Mouse (Mus musculus): ENCODE results near the gene Kcnq1.

Gene Kcnq1

DNA sequence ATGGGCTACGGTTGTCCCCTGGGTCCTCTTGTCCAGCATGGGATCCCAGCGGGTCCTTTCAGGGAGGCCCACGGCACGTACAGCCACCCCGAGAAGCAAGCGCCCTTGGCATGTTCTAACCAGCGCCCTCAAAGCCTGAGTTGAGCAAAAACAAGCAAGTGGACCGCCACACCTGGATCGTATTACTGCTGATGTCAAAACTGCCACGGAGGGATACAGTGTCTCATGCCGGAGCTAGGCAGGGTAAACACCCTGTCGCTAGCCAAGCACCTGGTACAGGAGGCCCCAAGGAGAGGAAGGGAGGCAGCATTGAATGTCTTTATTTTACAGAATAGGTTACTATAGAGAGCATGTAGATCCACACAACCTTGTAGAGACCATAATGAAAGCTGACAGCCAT, 310.2 kb downstream of the Kcnq1 start:
- DNase-seq (ENCODE audit: low spot score in 2 of 2), result no peak

DNA sequence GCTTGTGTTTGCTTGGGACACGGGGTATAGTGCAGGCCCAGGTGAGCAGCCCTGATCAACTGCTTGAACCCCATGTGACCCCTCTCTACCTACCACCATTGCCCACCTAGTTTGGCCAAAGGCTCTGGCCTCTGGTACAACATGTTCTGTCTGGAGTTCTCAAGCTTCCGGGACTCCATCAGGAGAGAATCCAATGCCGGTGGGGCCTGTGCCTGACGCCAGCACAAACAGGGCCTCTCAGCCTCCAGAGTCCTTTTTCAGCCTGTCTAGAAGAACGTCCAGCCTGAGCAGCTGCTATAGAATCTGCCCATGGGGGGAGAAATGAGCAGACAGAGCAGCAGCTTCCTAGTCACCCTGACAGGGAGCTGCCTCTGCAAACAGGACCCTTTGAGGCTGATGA, 311.7 kb downstream of the Kcnq1 start:
- no peak for DNase-seq (ENCODE audit: low spot score in 2 of 2)

DNA sequence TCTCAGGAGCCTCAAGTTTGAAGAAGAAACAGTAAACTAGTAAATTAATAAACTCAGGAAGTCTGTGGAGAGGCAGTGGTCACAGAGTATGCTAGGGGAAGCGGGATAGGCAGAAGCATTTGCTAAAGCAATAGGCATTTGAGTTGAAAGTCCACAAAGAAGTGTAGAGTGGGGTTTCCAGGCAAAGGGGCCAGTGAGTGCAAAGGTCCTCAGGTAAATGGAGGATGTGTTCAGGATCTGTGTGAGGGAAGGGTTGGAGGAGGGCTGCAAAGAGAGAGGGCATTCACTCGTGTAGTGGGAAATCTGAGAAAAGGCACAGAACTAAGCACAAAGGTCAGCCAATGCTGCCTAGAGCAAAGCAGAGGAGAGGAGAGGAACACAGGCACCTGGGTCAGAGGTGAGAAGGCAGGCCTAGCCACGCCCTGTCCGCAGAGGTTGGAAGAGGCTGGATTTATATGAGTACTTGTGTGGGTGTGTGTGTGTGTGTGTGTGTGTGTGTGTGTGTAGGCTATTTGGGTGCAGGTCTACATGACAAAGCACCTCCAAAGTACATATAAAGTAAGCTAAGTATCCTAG, 313.5 kb downstream of the Kcnq1 start:
- no peak for DNase-seq (ENCODE audit: low spot score in 2 of 2)

DNA sequence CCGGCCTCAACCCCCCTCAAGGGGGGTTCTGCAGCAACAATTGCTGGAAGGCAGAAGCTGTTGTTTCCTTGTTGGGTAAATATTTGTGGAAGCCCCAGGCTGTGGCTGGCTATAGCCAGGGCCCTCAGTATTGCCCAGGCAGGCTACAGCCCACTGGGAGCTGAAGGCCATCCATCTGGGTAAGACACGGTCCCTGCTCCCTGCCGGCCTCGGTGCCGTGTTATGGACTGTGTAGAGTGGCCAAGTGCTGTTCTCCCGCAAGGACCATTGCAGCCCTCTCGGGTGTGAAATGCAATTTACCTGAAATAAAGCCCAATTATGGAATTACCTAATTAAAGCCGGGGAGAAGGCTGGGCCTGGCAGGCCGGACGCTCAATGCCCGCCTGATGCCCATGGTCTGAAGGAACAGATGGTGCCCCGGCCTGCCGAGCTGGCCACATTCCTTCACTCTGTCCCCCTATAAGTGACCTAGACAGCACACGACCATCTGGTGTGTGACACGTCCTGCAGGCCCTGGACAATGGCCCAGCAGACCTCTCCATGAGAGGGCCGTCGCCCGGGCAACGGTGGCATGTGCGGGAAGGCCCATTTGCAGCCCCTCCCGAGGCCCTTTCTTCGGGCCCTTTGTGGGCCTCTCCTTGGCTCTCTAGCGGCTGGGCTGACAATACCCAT, 322.1 kb downstream of the Kcnq1 start:
- no peak for DNase-seq (ENCODE audit: low spot score in 2 of 2)

DNA sequence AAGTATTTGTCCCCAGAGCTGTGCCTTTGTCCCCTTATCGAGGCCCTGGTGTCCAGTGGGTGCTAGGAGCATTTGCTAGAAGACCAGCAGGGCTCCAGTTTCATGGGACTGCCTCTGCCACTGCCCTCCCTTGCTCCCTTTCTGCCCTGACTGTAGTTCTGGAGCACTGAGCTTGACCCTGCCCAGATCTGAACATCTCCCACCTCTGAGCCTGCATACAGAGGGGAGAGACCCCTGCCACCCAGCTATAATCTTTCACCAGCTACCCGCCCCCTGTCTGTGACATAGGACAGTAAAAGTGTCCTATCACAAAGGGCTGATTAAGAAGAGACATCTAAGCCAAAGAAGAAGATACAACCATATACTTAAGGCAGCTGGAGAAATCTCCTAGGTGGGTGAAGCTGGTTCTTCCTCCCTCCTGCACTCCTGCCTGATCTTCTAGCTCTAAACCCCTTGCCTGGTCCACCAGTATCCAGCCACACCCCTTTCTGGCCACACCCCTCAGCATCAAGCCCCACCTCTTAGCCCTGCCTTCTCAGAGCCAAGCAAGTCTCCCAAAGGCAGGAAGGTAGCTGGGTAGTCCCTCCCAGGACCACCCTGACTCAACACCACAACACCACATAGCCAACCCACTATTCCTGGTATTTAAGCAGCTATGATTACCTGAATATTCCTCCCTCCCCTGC, 322.8 kb downstream of the Kcnq1 start:
- DNase-seq (ENCODE audit: low spot score in 2 of 2), result no peak

DNA sequence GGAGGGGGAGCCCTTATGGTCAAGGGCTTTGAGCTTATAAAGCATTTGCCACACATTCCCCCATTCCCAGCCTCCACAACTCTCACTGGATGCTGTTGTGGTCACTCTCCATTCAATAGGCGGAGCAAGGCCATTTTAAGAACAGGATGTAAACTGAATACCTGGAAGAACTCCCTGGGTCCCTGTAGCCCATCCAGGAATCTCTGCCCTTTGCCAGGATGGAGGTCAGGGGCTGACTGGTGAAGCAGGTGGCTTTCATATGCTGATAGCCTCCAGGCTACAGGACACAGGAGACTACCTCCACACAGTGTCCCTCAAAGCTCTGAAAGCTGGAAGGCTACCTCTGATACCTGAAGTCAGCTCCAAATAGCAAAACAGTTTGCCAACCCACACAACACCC, 326.5 kb downstream of the Kcnq1 start:
- no peak for DNase-seq (ENCODE audit: low spot score in 2 of 2)

DNA sequence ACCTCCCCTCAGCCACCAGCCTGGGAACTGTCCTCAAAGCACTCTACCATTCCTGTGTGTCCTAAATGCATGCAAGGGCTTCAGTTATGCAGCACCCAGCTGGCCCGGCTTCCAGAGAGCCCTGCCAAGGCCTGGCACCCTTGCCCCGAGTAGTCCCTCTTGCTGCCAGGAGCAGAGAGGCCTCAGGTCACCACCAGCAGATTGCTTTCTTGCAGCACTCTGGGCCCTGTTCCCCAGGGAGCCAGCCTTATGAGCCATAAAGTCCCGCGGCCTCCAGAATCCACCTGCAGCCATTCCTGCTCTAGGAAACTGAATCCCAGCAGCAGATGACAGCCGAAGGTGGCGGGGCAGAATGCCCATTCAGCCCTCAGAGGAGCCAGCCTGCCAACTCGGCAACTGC, 327.2 kb downstream of the Kcnq1 start:
- no peak for DNase-seq (ENCODE audit: low spot score in 2 of 2)

DNA sequence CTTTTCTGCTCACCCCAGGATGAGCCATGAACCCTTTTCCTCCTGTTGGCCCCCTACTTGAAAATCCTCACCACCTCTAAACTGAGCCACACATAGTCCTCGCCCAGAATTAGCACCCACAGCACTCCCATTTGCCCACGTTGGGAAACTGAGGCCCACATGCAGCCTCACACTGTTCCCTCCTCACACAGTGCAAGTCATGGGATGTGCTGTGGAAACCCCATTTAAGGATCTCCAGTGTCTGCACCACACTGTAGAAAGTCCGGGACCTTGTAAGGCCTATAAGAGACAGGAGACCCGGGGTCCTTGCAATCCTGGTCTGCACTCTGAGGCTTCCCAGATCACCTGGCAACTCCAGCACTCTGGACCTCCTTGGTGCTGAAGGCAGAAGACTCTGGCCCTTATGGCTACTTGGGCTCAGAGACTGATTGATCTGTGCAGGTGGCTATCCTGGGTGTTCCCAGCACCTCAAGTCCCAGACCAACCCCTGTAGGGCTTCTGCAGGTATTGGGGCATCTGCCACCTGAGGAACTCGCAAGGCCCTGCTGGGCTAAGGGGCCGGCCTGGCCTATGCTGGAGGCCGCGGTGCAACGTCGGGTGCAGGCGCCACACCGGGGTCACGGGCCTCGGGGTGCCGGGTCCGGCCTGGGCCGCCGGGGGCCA, 331.2 kb downstream of the Kcnq1 start:
- DNase-seq (ENCODE audit: low spot score in 2 of 2), result no peak

DNA sequence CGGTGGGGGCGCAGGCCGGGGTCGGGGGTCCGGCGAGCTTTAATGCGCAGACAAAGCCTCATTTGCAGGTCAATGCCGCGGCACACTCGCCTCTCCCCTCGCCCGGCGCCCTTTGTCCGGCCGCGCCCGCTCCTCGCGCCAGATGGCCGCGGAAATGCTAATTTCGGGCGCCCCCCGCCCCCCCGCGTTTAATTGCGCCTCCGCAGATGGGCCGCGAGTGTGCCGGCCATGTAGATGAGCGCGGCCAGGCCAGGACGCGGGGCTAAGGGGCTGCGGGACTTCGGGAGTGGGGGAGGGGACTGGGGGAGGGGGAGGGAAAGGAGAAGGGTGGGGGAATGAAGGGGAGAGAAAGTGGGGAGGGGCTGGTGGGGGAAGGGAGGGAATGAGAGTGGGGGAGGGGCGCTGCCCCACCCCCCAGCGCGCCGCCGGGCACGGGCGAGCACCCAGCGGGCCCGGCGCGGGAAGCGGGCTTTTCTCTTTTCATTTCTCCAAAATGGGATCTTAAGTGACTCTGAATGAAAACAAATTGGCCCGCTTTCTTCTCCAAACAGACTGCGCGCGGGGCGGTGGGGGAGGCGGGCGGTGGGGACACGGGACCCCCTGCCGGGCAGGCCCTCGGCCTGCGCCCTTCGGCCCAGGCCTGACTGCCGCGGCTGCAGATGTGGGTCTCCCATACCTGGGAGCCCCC, 331.9 kb downstream of the Kcnq1 start:
- no peak for DNase-seq (ENCODE audit: low spot score in 2 of 2)

DNA sequence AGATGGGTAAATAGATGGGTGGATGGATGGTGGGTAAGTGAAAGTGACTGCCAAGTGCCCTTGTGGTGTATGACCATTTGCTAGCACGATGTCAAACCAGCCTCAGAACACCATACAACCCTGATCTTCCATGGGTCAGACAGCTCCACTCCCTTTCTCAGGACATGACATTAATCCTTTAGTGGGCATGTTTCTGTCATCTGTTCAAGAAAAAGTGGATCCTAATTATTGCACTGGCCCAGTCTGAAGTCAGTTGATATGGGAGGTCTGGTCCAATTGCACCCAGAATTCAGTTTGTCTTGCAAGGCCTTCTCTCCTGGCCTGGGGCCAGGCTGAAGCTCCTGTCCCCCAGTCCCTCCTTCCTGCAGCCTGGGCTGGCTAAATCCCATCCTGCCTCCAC, 332.8 kb downstream of the Kcnq1 start:
- DNase-seq (ENCODE audit: low spot score in 2 of 2), result no peak

DNA sequence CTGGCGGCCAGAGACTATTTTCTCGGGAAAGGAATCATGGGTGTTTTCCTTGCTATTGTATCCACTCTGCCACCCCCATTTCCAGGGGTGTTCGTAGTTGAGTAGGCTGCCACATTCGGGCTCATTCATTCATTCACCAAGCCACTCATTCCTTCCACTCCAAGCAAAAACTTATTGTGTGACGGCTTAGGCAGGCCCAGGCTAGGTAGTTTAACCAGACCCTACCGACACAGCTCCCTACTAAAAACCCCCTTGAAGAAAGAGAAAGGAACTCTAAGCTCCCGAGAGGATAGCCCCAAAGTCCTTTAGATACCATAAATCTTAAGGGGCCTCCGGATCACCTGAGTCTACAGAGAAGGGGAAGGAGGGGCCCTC, 338.4 kb downstream of the Kcnq1 start:
- DNase-seq (ENCODE audit: low spot score in 2 of 2), result no peak

DNA sequence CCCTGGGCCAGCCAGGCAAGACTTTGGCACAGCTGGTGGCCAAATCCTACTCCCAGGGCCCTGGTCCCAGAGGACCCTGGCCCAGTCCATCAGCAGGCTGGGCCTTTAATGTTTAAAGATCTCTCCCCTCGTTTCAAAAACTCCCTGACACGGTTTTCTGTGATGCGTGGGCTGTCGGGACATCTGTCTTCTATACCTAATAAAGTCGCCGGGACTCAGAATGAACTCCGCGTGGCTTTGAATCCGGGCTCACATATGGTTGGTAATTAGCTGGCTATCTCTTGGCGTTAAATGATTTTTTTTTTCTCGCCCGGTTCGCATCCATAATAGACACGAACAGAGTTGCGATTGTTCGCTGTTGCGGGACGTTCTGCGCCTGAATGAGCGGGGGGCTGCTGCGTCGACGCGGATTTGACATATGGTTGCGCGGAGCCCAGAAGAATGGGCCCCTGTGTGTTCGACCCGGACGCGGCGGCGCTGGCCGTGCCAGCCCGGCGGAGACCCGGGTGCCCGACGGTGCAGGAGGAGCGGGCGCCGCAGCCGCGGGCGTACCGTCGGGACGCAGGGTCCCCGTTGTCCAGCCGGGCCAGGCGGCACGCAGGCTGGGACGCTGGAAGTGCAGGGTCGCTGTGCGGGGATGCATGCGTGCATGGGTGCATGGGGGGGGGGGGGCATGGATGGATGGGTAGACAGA, 338.9 kb downstream of the Kcnq1 start:
- no peak for DNase-seq (ENCODE audit: low spot score in 2 of 2)

DNA sequence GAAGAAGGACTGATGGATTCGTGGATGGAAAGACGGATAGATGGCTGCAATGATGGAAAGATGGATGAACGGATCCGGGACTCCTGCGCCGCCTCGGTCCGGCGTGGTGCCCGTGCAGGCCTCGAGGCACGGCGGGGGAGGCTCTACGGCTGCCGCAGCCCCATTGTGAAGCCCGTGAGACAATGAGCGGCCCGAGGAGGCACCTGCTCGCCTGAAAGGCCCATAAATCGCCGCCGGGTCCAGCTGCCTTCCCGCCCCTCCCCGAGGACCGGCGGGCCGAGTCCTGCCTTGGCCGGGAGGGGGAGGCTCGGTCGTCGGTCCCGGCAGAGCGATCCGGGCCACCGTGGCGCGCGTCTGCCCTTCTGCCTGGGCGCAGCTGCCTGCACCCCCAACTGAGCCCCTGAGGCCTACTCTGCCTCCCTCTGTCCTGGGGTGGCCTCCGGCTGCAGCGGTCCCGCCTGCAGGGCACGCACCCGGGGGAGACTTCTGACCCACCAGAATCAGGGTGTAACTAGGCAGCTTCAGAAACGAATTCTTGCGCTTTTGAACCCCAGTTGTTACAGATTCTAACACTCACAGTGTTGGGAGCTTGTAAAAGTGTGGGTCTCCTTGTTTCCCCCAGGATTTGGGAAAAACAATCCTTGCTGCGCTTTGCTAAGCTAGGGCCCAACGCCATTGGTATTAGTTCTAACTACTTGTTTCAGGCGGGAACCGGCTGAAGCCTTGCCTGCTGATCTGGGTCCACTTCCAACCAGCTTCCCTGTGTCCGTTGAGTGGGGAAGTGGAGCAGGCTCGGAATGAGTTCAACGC, 339.7 kb downstream of the Kcnq1 start:
- no peak for DNase-seq (ENCODE audit: low spot score in 2 of 2)

DNA sequence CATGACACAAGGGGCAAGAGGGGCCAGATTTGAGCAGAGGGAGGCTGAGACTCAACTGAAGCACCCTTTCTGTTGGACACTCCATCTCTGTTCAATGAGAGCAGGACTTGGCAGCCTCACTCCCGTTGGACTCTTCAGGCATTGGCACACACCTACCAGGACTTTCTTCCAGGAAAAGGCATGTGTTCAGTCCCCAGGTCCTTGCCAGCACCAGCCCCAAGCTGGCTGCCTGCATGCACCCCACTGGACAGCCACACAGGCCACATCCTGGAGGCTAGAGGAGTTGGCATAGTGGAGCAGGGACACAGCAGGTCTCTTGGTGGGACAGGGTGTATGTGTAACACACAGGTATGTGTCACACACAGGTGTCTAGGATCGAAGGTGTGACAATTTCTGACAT, 341.0 kb downstream of the Kcnq1 start:
- no peak for DNase-seq (ENCODE audit: low spot score in 2 of 2)

DNA sequence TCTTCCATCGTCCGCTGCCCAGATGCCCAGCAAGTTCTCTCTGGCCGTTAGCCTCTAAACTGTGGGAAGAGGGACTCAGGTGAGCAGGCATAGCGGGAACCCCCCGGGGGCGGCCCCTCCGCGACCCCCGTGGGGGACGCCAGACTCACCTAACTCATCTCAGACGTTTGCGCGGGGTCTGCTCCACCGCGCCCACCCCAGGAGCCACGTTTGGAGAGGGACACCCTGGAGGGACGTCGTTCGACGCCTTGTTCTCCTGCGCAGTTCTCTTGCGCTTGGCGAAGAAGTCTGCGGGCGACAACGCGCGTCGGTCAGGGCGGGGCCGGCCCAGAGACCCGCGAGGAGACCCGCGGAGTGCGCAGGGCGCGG, 352.8 kb downstream of the Kcnq1 start:
- DNase-seq (ENCODE audit: low spot score in 2 of 2), result no peak

DNA sequence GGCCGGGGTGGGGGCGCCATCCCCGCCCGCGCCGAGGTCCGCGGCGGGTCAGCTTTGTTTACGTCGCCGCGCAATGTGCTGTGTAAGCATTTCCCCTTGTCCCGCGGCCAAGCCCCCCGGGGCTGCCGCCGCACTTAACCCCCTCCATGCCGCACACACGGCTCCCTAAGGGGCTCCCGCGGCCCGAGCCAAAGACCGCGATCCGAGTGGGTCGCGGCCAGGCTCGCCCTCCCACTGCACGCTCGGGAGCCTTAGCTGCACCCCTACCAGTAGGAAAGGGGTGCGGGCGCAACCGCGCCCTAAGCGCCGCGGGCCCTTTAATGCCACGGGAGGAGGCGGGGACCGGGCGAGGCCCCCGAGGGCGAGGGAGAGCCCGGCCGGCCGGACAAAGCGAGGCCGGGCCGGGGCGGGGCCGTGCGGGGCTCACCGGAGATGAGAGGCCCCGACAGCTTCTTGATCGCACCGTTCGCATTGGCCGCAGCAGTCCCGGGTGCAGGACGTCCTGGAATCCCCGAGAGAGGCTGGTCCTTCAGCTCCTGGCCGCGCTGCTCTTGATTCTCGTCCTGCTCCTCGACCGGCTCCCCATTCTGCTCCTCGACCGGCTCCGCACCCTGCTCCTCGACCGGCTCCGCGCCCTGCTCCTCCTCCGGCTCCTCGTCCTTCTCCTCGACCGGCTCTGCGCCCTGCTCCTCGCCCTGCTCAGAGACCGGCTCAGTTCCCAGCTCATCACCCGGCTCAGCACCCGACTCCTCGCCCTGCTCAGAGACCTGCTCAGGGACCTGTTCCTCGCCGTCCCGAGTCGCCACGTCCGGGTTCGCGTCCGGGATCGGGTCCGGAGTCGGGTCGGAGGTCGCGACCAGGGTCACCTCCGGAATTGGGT, 353.4 kb downstream of the Kcnq1 start:
- no peak for DNase-seq (ENCODE audit: low spot score in 2 of 2)

DNA sequence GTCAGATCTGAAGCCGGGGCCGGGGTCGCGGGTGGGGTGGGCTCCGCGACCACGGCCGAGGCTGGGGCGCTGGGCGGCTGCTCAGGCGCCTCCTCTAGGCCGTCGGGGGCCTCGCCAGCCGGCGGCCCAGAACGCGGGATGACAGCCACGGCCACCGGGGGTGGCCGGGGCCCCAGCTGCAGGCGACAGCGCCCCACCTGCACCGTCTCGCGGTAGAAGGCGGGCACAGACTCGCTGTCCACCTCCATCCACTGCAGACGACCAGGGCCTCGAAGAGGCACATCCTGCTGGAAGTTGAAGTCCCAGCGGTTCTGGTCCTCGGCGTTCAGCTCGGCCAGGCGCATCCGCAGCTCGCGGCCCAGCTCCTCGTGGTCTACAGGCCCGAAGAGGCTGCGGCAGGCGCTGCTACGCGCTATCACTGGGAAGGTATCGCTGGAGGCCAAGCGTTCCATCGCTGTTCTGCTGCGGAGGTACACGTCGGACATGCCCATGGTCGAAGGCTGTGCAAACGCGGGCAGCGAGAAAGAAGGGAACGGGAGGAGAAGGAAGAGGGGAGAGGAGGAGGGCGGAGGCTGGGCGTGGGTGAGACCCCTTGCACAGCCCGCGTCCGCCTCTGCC, 354.2 kb downstream of the Kcnq1 start:
- no peak for DNase-seq (ENCODE audit: low spot score in 2 of 2)

DNA sequence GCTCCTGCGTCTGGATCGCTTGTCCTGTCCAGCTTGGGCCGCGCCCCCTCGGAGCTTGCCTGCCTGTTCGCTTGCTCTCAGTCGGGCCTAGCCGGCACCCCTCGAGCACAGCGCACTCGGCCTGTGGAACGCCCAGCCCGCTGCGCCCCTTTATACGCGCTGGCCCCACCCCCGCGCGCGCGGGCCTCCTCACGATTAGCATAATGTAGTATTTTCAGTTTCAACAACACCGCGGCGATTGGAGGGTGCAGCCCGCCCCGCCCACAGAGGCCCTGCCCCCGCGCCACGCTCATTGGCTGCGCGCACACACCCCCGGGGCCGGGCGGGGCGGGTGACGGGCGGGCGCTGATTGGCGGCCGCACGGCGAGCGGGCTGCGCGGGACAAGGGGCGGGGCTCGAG, 354.7 kb downstream of the Kcnq1 start, which contains the start of gene Cdkn1c:
TSS of gene Cdkn1c (minus strand) at position 177 of the 400 bp plus-strand sequence.
- DNase-seq (ENCODE audit: low spot score in 2 of 2), result peak; percentile 77 to 80

DNA sequence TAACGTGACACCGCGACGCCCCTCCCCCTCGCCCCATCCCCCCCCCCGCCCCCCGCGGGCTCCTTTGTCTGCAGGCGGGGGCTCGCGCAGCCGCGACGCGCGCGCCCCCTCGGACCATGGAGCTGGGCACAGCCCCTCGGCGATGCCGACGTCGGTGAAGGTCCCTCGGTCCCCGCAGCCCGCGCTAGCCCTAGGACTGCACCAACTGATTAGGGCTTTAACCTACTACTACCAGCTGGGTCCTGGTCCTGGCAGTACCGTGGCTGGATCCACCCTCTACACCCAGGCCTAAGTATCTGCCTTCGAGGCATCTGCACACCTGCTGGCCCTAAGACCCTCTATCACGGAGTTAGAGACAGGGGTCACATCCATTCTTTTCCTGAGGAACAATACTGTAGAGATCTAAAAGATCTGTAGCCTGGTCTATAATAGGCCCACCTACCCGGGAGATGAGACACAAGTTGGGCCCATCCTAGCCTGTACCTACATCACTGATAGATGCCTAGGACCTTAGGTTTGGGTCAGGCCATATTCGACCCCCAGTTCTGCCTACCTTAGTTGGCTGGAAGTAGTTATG, 355.2 kb downstream of the Kcnq1 start:
- no peak for DNase-seq (ENCODE audit: low spot score in 2 of 2)

All from frontal cortex, postnatal 10 days (tissue).